Mouse (Mus musculus): ENCODE results near the gene Tsga10ip.
"Not testable (repeated sequence)": the region's sequence is repeated elsewhere in the genome, so short reads cannot be mapped to it uniquely, and the experiment has no call there.

The Tsga10ip gene

GRCm38 (mm10) chr19:5388588-5389242, 13.6 kb downstream of the Tsga10ip start, which contains the start of gene Sart1:
TSS of gene Sart1 (minus strand) at chr19:5388703.
- DNase-seq (ENCODE audit: low spot score), result peak; percentile 89

GRCm38 (mm10) chr19:5388011-5388441, 14.3 kb downstream of the Tsga10ip start:
- no peak for DNase-seq (ENCODE audit: low spot score)

GRCm38 (mm10) chr19:5384715-5385114, 17.6 kb downstream of the Tsga10ip start:
- DNase-seq (ENCODE audit: low spot score), result no peak

GRCm38 (mm10) chr19:5383326-5383725, 19.0 kb downstream of the Tsga10ip start:
- DNase-seq (ENCODE audit: low spot score), result no peak

- DNase-seq (ENCODE audit: low spot score), result peak; percentile 61
These were observed 24.9 kb downstream of the Tsga10ip start for GRCm38 (mm10) chr19:5377446-5377845.

- DNase-seq (ENCODE audit: low spot score), result no peak
These were observed 27.6 kb downstream of the Tsga10ip start for GRCm38 (mm10) chr19:5374748-5375147.

- DNase-seq (ENCODE audit: low spot score), result no peak
These were observed 28.1 kb downstream of the Tsga10ip start for GRCm38 (mm10) chr19:5374177-5374576.

- no peak for DNase-seq (ENCODE audit: low spot score)
These were observed 29.6 kb downstream of the Tsga10ip start for GRCm38 (mm10) chr19:5372724-5373123.

GRCm38 (mm10) chr19:5370932-5371331, 31.4 kb downstream of the Tsga10ip start:
- no peak for DNase-seq (ENCODE audit: low spot score)

- no peak for DNase-seq (ENCODE audit: low spot score)
These were observed 34.9 kb downstream of the Tsga10ip start for GRCm38 (mm10) chr19:5367455-5367854.

- DNase-seq (ENCODE audit: low spot score), result no peak
These were observed 35.3 kb downstream of the Tsga10ip start, which contains the start of gene Banf1 for GRCm38 (mm10) chr19:5367053-5367359. TSS of gene Banf1 (minus strand) at chr19:5367168.

GRCm38 (mm10) chr19:5366175-5367052, 35.9 kb downstream of the Tsga10ip start, which contains the start of gene Eif1ad:
TSS of gene Eif1ad (plus strand) at chr19:5366741.
- DNase-seq (ENCODE audit: low spot score), result peak; percentile 98

GRCm38 (mm10) chr19:5365751-5366150, 36.6 kb downstream of the Tsga10ip start:
- no peak for DNase-seq (ENCODE audit: low spot score)

- DNase-seq (ENCODE audit: low spot score), result no peak
These were observed 38.2 kb downstream of the Tsga10ip start for GRCm38 (mm10) chr19:5364124-5364523.

GRCm38 (mm10) chr19:5362186-5362585, 40.1 kb downstream of the Tsga10ip start:
- no peak for DNase-seq (ENCODE audit: low spot score)

- DNase-seq (ENCODE audit: low spot score), result no peak
These were observed 46.2 kb downstream of the Tsga10ip start for GRCm38 (mm10) chr19:5356080-5356479.

- DNase-seq (ENCODE audit: low spot score), result no peak
These were observed 48.7 kb downstream of the Tsga10ip start for GRCm38 (mm10) chr19:5353609-5354008.

- DNase-seq (ENCODE audit: low spot score), result not testable (repeated sequence)
These were observed 52.8 kb downstream of the Tsga10ip start, which contains the start of gene Cst6 for GRCm38 (mm10) chr19:5349502-5349873. TSS of gene Cst6 (minus strand) at chr19:5349574.

- no peak for DNase-seq (ENCODE audit: low spot score)
These were observed 53.5 kb downstream of the Tsga10ip start for GRCm38 (mm10) chr19:5348526-5349501.

- DNase-seq (ENCODE audit: low spot score), result no peak
These were observed 54.3 kb downstream of the Tsga10ip start for GRCm38 (mm10) chr19:5348064-5348463.

- no peak for DNase-seq (ENCODE audit: low spot score)
These were observed 56.8 kb downstream of the Tsga10ip start for GRCm38 (mm10) chr19:5345297-5346131.
